Mouse (Mus musculus): ENCODE measurements around the gene Cd96. TPM values are rescaled to one million over a fixed set of nuclear protein-coding genes. Genes with fewer than 3 reads are reported as not detected.

The Cd96 gene
- total and polyA plus RNA-seq, 3 experiments = not detected

DNA sequence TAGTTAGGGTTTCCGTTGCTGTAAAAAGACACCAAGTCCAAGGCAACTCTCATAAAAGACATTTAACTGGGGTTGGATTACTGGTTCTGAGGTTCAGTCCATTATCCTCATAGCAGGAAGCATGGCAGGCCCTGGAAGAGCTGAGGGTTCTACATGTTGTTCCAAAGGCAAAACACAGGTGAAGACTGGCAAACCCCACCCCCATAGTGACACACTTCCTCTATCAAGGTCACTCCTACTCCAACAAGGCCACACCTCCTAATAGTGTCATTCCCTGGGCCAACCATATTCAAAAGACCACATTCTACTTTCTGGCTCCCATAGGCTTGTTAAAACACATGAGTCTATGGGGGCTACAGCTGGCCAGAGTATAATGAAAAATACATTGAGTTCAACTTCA lies 108.4 kb downstream of the Cd96 start:
- TF ChIP-seq USF2 (IDR thresholded peaks at IDR 0.05; ENCODE audit: borderline replicate concordance in 1 of 2, insufficient read depth in 1 of 2, low read depth in 1 of 2, low read length in 2 of 2) (no peak), POLR2AphosphoS5 (IDR thresholded peaks at IDR 0.05; ENCODE audit: borderline replicate concordance, low read depth, low read length) (no peak), JUND (IDR thresholded peaks at IDR 0.05; ENCODE audit: low read depth, low read length) (no peak), MYC (IDR thresholded peaks at IDR 0.05; ENCODE audit: low read depth, low read length) (no peak), ZNF384 (IDR thresholded peaks at IDR 0.05; ENCODE audit: low read depth, low read length) (no peak), TCF12 (IDR thresholded peaks at IDR 0.05; ENCODE audit: low read depth, low read length) (no peak), SIN3A (IDR thresholded peaks at IDR 0.05; ENCODE audit: low read length) (no peak), MAZ (IDR thresholded peaks at IDR 0.05; ENCODE audit: low read depth, low read length) (no peak), SMC3 (IDR thresholded peaks at IDR 0.05; ENCODE audit: low read depth, low read length) (no peak), MEF2A (IDR thresholded peaks at IDR 0.05; ENCODE audit: extremely low read depth, insufficient replicate concordance, low read depth, low read length, poor library complexity, severe bottlenecking) (no peak), RAD21 (IDR thresholded peaks at IDR 0.05; ENCODE audit: low read depth, low read length) (no peak), EP300 (IDR thresholded peaks at IDR 0.05; ENCODE audit: low read depth in 1 of 2, low read length in 2 of 2) (no peak), CHD2 (IDR thresholded peaks at IDR 0.05; ENCODE audit: low read length) (no peak), TBP (IDR thresholded peaks at IDR 0.05; ENCODE audit: low read depth, low read length) (no peak), GATA1 (IDR thresholded peaks at IDR 0.05; ENCODE audit: low read depth, low read length) (no peak), ZMIZ1 (IDR thresholded peaks at IDR 0.05; ENCODE audit: low read depth, low read length) (no peak), TAL1 (IDR thresholded peaks at IDR 0.05; ENCODE audit: low read length) (no peak)
- no peaks in the 10 kb centered on the region for H3K9me3 ChIP-seq (replicated peaks; ENCODE audit: insufficient read depth, low read length)
- no peaks in the 10 kb centered on the region for H3K27me3 ChIP-seq (ENCODE audit: control insufficient read depth in 1 of 2, insufficient read depth in 2 of 2, low read length in 2 of 2)
- H3K9ac ChIP-seq (ENCODE audit: control insufficient read depth, low read depth, low read length, poor library complexity, severe bottlenecking) = no peak overlapping the region
- no peak overlapping the region for H3K27ac ChIP-seq (ENCODE audit: control insufficient read depth, low read depth, low read length)
- no peak overlapping the region for H3K4me3 ChIP-seq (ENCODE audit: control insufficient read depth in 1 of 2, insufficient read depth in 1 of 2, low read depth in 2 of 2, low read length in 2 of 2)
- no peaks in the 10 kb centered on the region for H3K36me3 ChIP-seq (ENCODE audit: control insufficient read depth in 1 of 2, insufficient read depth in 2 of 2, low read length in 2 of 2)
- DNase-seq (ENCODE audit: low read depth, low spot score) = no peak
- H3K4me1 ChIP-seq (ENCODE audit: control insufficient read depth in 1 of 2, insufficient read depth in 2 of 2, low read length in 2 of 2) = no peaks in the 10 kb centered on the region
- no peaks in the 10 kb centered on the region for H3K79me2 ChIP-seq (ENCODE audit: control insufficient read depth, insufficient read depth, low read length, poor library complexity)

DNA sequence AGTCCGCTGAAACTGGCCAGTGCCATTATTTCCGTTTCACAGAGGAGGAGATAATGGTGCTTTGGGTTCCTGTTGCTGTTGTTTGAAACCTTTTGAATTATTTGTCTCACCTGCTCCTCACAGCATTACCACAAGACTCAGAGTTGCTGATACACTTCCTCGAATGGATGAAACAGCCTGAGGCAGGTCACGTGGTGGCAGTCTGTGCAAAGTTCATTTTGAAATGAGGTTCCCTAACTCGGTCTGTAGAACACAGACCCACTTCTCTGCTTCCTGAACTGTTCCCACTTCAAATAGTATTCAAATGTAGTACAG lies 109.2 kb downstream of the Cd96 start:
- H3K9ac ChIP-seq (ENCODE audit: control insufficient read depth, low read depth, low read length, poor library complexity, severe bottlenecking) = no peak overlapping the region
- no peaks in the 10 kb centered on the region for H3K79me2 ChIP-seq (ENCODE audit: control insufficient read depth, insufficient read depth, low read length, poor library complexity)
- no peaks in the 10 kb centered on the region for H3K36me3 ChIP-seq (ENCODE audit: control insufficient read depth in 1 of 2, insufficient read depth in 2 of 2, low read length in 2 of 2)
- no peak overlapping the region for H3K27ac ChIP-seq (ENCODE audit: control insufficient read depth, low read depth, low read length)
- H3K9me3 ChIP-seq (replicated peaks; ENCODE audit: insufficient read depth, low read length) = no peaks in the 10 kb centered on the region
- H3K4me3 ChIP-seq (ENCODE audit: control insufficient read depth in 1 of 2, insufficient read depth in 1 of 2, low read depth in 2 of 2, low read length in 2 of 2) = no peak overlapping the region
- TF ChIP-seq POLR2AphosphoS2 (IDR thresholded peaks at IDR 0.05; ENCODE audit: low read length) = no peak
- TF ChIP-seq ZKSCAN1 (IDR thresholded peaks at IDR 0.05; ENCODE audit: low read depth, low read length) = no peak
- TF ChIP-seq MYB (IDR thresholded peaks at IDR 0.05; ENCODE audit: low read depth, low read length) = no peak
- TF ChIP-seq CTCF (IDR thresholded peaks at IDR 0.05 in 2 of 3, conservative IDR thresholded peaks at IDR 0.05 in 1 of 3; ENCODE audit: control insufficient read depth in 1 of 3, insufficient read depth in 1 of 3, low read depth in 2 of 3, low read length in 3 of 3, poor library complexity in 1 of 3, severe bottlenecking in 1 of 3) = no peak
- no peak for TF ChIP-seq CHD1 (IDR thresholded peaks at IDR 0.05; ENCODE audit: low read depth, low read length)
- no peak for TF ChIP-seq MAX (IDR thresholded peaks at IDR 0.05; ENCODE audit: low read length)
- TF ChIP-seq HCFC1 (IDR thresholded peaks at IDR 0.05; ENCODE audit: low read depth, low read length) = no peak
- TF ChIP-seq MEF2A (IDR thresholded peaks at IDR 0.05; ENCODE audit: extremely low read depth, insufficient replicate concordance, low read depth, low read length, poor library complexity, severe bottlenecking) = no peak
- H3K27me3 ChIP-seq (ENCODE audit: control insufficient read depth in 1 of 2, insufficient read depth in 2 of 2, low read length in 2 of 2) = no peaks in the 10 kb centered on the region
- no peak for DNase-seq (ENCODE audit: low read depth, low spot score)
- H3K4me1 ChIP-seq (ENCODE audit: control insufficient read depth in 1 of 2, insufficient read depth in 2 of 2, low read length in 2 of 2) = no peaks in the 10 kb centered on the region

All from MEL (cell line).